Mouse (Mus musculus) neural tube, embryonic 13.5 days (tissue): ENCODE measurements around the gene Tmem86b. TPM values are rescaled to one million over a fixed set of nuclear protein-coding genes. Genes with fewer than 3 reads are reported as not detected.

ENCODE experiments used
- ATAC-seq: fragments of 200-750 bp; cut with Nextera tagmentation; 2 replicates; pipeline ENCODE4 v1.8.0; 2017; ENCODE audit warnings: low read depth, mild to moderate bottlenecking, moderate TSS enrichment, moderate library complexity
- H3K27ac ChIP-seq: fragments of 300-500 bp; sonication (generic); replicated peaks from 2 replicates; pipeline ENCODE4 v1.5.1; 2015; ENCODE audit warnings: moderate library complexity, mild to moderate bottlenecking, inconsistent platforms
- H3K27me3 ChIP-seq: fragments of 300-500 bp; sonication (generic); 2 replicates; pipeline ENCODE4 v1.6.1; 2015; ENCODE audit warnings: mild to moderate bottlenecking, inconsistent platforms
- H3K36me3 ChIP-seq: fragments of 300-500 bp; sonication (generic); 2 replicates; pipeline ENCODE4 v1.6.1; 2015; ENCODE audit warnings: mild to moderate bottlenecking, inconsistent platforms
- H3K4me1 ChIP-seq: fragments of 300-500 bp; sonication (generic); replicated peaks from 2 replicates; pipeline ENCODE4 v1.6.1; 2015; ENCODE audit warnings: inconsistent platforms
- H3K4me2 ChIP-seq: fragments of 300-500 bp; sonication (generic); 2 replicates; pipeline ENCODE4 v1.6.1; 2015; ENCODE audit warnings: inconsistent platforms, mild to moderate bottlenecking, moderate library complexity
- H3K4me3 ChIP-seq: fragments of 300-500 bp; sonication (generic); 2 replicates; pipeline ENCODE4 v1.5.1; 2015; ENCODE audit warnings: mild to moderate bottlenecking, inconsistent platforms
- H3K9ac ChIP-seq: fragments of 300-500 bp; sonication (generic); 2 replicates; pipeline ENCODE4 v1.6.1; 2015; ENCODE audit warnings: moderate library complexity, mild to moderate bottlenecking, inconsistent platforms
- H3K9me3 ChIP-seq: fragments of 300-500 bp; sonication (generic); 2 replicates; pipeline ENCODE4 v1.6.1; 2016; ENCODE audit warnings: inconsistent platforms
- WGBS: fragments of 180-500 bp; shearing (Covaris S2); methylation state at CpG from one replicate; pipeline ENCODE4 v1.1.7; 2015; 5-methylcytosine and 5-hydroxymethylcytosine counted together
- polyA plus RNA-seq: library from polyadenylated mRNA; unstranded; fragments of >200 nt; fragmentation: Nextera tagmentation; extraction: Ambion mirVana; gene quantifications from 2 replicates; pipeline ENCODE4 v1.2.1, GENCODE M21; 2015

Gene Tmem86b
- polyA plus RNA-seq, 1 experiment from 2014 or later = 2.4 TPM

DNA sequence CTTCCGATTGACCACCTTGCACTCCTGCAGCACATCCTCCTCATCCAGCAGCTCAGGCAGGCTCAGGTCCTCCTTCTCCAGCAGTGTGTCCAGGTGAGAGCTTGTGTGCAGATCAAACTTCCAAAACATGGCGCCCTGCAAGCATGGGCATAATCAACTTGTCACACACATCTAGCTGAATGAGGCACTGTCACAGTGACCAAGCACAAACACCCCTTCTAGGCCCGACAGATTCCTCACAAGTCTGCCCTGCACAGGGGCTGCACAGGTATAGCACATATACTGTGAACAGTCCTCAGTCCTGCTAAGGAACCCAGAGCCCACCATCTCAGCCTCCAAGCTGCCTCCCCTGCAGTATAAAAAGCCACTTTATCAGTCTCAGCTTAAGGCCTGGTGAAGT is 15.6 kb upstream of the Tmem86b start:
- Histone ChIP-seq H3K9me3 (no peaks in the 10 kb centered on the region), H3K9ac (no peak overlapping the region), H3K4me1 (0 out of 2 replicates have a peak, but pooled peaks cover 7% of the 10 kb centered on the region), H3K4me2 (no peak overlapping the region), H3K27ac (no peak overlapping the region), H3K27me3 (no peaks in the 10 kb centered on the region), H3K36me3 (peaks cover 59% of the 10 kb centered on the region), H3K4me3 (no peak overlapping the region)
- WGBS = 95% methylated on average over 3 of the region's 3 CpGs
- no peak for ATAC-seq

DNA sequence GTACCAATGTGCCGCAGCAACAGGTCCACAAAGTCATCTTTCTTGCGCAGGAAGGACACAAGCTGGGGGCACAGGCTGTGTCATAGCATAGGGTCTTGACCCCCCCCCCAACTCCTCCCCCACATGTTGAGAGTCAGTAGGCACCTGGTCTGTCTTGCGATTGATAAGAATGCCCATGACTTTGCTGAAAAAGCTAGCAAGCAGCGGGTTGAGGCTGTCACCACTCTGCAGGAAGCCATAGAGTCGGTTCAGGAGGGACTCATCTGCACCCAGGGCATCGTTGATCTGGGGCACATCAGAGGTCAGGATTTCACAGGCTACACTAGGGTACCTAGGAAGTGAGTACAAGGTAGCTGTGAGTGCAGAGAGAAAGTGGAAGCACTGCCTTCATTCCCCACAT is 12.0 kb upstream of the Tmem86b start:
- Histone ChIP-seq H3K36me3 (peaks cover 88% of the 10 kb centered on the region), H3K9ac (no peak overlapping the region), H3K27ac (no peak overlapping the region), H3K4me3 (no peak overlapping the region), H3K27me3 (no peaks in the 10 kb centered on the region), H3K9me3 (no peaks in the 10 kb centered on the region), H3K4me2 (no peak overlapping the region), H3K4me1 (no peaks in the 10 kb centered on the region)
- 93% methylated on average over 6 of the region's 6 CpGs for WGBS
- no peak for ATAC-seq

DNA sequence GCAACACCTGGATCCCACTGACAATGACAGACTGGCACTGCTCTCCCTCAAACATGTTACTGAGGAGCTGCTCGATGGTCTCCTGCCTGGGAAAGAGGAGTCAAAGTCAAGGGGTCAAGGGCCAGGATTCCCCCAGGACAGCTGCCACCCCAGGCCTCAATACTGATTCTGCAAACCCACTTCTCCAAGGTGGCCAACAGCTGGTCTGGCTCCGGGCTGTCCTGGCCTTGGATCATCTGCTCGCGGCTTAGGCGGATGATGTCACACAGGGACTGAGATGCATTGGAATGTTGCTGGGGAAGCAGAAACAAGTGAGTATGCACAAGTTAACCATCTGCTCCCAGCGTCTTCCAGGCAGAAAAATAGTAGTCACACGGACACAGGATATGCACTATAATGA is 10.7 kb upstream of the Tmem86b start:
- WGBS = 92% methylated on average over 7 of the region's 7 CpGs
- Histone ChIP-seq H3K9me3 (no peaks in the 10 kb centered on the region), H3K27me3 (no peaks in the 10 kb centered on the region), H3K36me3 (peaks cover 94% of the 10 kb centered on the region), H3K27ac (no peak overlapping the region), H3K4me3 (no peak overlapping the region), H3K4me1 (no peaks in the 10 kb centered on the region), H3K4me2 (no peak overlapping the region), H3K9ac (no peak overlapping the region)
- no peak for ATAC-seq

DNA sequence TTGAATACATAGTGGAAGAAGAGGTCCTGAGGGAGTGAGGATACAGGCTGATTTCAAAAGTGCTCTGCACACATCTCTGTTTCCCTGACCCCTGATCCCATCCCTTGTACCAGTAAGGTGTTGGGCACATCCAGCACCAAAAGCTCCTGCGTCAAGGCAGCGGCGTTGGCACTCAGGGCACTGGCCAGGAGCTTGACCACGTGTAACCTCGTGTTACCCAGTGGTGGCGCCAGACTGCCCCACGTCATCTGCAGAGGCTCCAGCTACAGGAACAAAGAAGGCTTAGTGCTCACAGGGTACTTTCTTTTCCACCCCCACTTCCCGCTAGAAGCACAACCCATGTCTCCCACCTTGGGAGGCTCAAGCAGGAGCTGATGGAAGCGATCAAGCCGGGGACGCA is 9.9 kb upstream of the Tmem86b start:
- no peak overlapping the region for H3K4me2 ChIP-seq
- no peak overlapping the region for H3K4me3 ChIP-seq
- no peak overlapping the region for H3K27ac ChIP-seq
- no peak for ATAC-seq
- H3K27me3 ChIP-seq = no peaks in the 10 kb centered on the region
- H3K9me3 ChIP-seq = no peaks in the 10 kb centered on the region
- peaks cover 95% of the 10 kb centered on the region for H3K36me3 ChIP-seq
- no peaks in the 10 kb centered on the region for H3K4me1 ChIP-seq
- WGBS = 86% methylated on average over 11 of the region's 11 CpGs
- no peak overlapping the region for H3K9ac ChIP-seq

DNA sequence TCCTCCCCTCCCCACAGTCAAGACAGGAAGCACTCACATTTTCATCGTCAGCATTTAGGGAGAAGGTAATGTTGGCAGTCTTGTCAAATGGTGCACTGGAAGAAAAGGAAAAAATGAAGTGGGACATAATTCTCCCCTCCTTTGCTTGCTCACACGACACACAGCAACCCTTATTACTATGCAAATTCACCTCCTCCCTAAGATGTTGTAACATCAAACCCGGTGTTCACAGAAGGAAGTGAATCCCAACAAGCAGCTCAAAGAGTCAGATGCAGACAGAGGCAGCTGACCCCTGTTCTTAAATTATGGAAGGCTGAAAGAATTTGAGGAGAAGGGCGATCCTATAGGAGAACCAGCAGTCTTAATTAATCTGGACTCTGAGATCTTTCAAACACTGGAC is 5.0 kb upstream of the Tmem86b start:
- H3K27me3 ChIP-seq = no peaks in the 10 kb centered on the region
- no peak overlapping the region for H3K27ac ChIP-seq
- no peaks in the 10 kb centered on the region for H3K4me1 ChIP-seq
- H3K36me3 ChIP-seq = peaks cover 91% of the 10 kb centered on the region
- no peak for ATAC-seq
- no peak overlapping the region for H3K4me2 ChIP-seq
- no peaks in the 10 kb centered on the region for H3K9me3 ChIP-seq
- no peak overlapping the region for H3K9ac ChIP-seq
- H3K4me3 ChIP-seq = no peak overlapping the region
- 94% methylated on average over 4 of the region's 4 CpGs for WGBS

DNA sequence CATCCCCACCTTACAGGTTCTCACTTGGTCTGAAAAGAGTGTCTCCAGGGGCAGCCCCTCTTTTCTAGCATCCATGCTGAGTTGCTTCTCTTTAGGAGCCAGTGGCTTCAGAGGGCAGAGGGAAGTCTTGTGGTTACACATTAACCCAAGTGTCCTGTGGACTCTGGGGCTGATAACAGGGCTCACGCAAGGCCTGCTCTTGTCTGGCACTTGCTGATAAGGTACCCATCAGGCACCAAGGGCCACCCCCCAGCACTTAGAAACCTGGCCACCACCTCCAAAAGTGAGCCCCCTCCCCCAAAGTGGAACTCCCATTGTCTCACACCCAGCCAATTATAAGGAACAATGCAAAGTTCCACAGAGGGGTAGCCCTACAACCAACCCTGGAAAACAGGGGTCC is 1.0 kb downstream of the Tmem86b start:
- Histone ChIP-seq H3K27me3 (no peaks in the 10 kb centered on the region), H3K9me3 (no peaks in the 10 kb centered on the region), H3K27ac (no peak overlapping the region), H3K4me3 (no peak overlapping the region), H3K9ac (no peak overlapping the region), H3K4me2 (no peak overlapping the region), H3K4me1 (no peaks in the 10 kb centered on the region), H3K36me3 (peaks cover 70% of the 10 kb centered on the region)
- ATAC-seq = no peak
- WGBS = 52% methylated on average over 1 of the region's 1 CpGs

DNA sequence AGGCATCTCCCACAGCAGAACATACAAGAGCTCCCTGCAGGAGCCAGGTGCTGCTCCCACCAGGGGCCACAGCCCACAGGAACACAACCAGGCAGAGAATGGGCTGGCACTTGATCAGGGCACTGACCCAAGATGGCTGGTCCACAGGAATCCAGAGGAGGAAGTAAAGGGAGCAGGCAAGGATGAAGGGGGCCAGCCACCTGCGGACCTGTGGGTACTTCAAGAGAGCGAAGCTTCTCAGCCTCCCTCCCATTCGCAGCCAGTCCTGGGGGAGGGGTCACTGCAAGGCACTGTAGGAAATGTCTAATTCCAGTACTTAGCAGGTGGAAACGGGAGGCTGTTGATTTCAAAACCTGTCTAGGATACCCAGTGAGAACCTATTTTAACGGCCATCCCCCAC is 1.6 kb downstream of the Tmem86b start:
- no peaks in the 10 kb centered on the region for H3K27me3 ChIP-seq
- WGBS = 86% methylated on average over 5 of the region's 5 CpGs
- H3K4me2 ChIP-seq = no peak overlapping the region
- no peak overlapping the region for H3K9ac ChIP-seq
- H3K4me3 ChIP-seq = no peak overlapping the region
- no peaks in the 10 kb centered on the region for H3K9me3 ChIP-seq
- peaks cover 65% of the 10 kb centered on the region for H3K36me3 ChIP-seq
- no peak for ATAC-seq
- H3K4me1 ChIP-seq = no peaks in the 10 kb centered on the region
- no peak overlapping the region for H3K27ac ChIP-seq

DNA sequence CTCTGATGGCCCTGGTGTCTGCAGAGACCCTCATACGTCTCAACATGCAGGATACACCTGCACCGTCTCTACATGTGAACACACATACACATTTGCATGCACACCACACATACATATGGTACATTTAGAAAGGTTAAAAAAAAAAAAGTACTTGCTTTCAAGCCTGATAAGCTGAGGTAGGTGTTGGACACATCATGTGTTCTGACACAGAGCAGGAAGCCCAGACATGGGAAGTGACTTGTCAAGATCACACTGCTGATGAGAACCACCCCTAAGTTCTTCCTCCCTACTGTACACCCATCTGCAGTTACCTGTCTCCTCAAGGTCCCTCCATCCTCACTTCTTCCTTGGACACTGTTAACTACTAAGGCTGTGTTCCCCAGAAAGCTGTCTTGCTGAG is 5.3 kb downstream of the Tmem86b start:
- peaks cover 31% of the 10 kb centered on the region for H3K36me3 ChIP-seq
- H3K4me2 ChIP-seq = no peak overlapping the region
- no peak overlapping the region for H3K4me3 ChIP-seq
- no peaks in the 10 kb centered on the region for H3K27me3 ChIP-seq
- H3K9ac ChIP-seq = no peak overlapping the region
- H3K4me1 ChIP-seq = no peaks in the 10 kb centered on the region
- 92% methylated on average over 2 of the region's 2 CpGs for WGBS
- no peak overlapping the region for H3K27ac ChIP-seq
- ATAC-seq = no peak
- no peaks in the 10 kb centered on the region for H3K9me3 ChIP-seq

DNA sequence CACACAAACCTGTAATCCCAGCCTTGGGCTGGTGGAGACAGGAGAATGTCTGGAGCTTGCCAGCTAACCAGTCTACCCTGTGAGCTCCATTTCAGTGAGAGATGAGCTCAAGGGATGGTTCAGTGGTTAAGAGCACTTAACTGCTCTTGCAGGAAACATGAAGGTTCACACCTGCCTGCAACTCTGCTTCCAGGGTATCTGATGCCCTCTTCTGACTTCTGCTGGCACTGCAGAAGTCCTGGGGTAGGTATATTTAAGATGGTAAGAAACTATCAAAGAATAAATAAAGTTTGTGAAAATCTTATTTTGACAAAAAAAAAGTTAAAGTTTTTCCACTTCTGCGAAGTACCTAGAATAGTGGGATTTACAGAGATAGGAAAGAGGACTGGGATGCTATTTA is 6.9 kb downstream of the Tmem86b start:
- no peak; the same call in 1 of the 2 replicates for ATAC-seq
- Histone ChIP-seq H3K27me3 (no peaks in the 10 kb centered on the region), H3K4me1 (no peaks in the 10 kb centered on the region), H3K4me3 (no peak overlapping the region), H3K9me3 (no peaks in the 10 kb centered on the region), H3K4me2 (no peak overlapping the region), H3K9ac (no peak overlapping the region), H3K36me3 (peaks cover 15% of the 10 kb centered on the region), H3K27ac (no peak overlapping the region)
- WGBS = 31% methylated on average over 1 of the region's 1 CpGs

DNA sequence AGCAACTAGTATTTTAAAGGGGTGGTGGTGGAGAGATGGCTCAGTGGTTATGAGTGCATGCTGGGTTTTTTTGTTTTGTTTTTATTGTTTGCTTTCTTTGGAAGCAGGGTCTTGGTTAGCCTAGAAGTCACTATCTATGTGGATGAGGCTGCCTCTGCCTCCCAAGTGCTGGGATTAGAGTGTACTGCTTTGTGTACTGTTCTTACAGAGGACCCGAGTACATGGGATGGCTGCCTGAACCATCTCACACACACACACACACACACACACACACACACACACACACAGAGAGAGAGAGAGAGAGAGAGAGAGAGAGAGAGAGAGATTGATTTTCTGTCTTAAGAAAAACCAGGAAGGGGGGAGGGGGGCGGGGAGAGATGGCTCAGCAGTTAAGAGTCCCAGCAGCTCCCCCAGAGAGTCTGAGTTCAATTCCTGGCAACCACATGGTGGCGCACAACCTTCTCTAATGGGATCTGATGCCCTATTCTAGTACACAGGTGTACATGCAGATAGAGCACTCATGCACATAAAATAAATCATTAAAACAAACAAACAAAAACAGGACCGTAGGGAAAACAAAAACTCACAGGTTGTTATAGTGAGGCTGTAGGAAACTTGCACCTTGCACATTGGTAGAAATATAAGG is 7.6 kb downstream of the Tmem86b start:
- ATAC-seq = peak; percentile 71; the same call in 1 of the 2 replicates
- no peak overlapping the region for H3K9ac ChIP-seq
- peaks cover 9% of the 10 kb centered on the region for H3K36me3 ChIP-seq
- 29% methylated on average over 4 of the region's 4 CpGs for WGBS
- H3K4me1 ChIP-seq = no peaks in the 10 kb centered on the region
- no peak overlapping the region for H3K4me3 ChIP-seq
- H3K27me3 ChIP-seq = no peaks in the 10 kb centered on the region
- no peaks in the 10 kb centered on the region for H3K9me3 ChIP-seq
- H3K4me2 ChIP-seq = no peak overlapping the region
- H3K27ac ChIP-seq = no peak overlapping the region

DNA sequence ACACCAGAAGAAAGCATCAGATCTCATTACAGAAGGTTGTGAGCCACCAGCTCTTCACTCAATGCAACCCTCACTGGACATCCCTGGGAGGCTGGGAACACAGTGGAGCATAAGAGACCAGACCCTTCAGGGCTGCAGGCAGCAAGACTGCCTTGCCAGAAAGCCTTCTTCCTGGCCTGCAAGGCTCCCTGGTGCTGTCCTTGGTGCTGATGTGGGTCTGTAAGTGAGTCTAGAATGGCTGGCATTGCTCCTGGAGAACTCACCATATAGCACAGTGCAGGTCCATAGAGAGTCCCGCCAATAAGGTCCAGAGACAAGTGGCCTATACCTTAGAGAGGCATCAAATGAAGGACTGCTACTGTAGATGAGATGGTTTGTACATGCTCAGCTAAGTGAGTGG is 11.2 kb downstream of the Tmem86b start:
- Histone ChIP-seq H3K4me3 (no peak overlapping the region), H3K9me3 (no peaks in the 10 kb centered on the region), H3K27ac (no peak overlapping the region), H3K9ac (no peak overlapping the region), H3K4me2 (no peak overlapping the region), H3K4me1 (no peaks in the 10 kb centered on the region), H3K36me3 (no peaks in the 10 kb centered on the region), H3K27me3 (no peaks in the 10 kb centered on the region)
- no peak for ATAC-seq
- WGBS = 35% methylated on average over 1 of the region's 1 CpGs

DNA sequence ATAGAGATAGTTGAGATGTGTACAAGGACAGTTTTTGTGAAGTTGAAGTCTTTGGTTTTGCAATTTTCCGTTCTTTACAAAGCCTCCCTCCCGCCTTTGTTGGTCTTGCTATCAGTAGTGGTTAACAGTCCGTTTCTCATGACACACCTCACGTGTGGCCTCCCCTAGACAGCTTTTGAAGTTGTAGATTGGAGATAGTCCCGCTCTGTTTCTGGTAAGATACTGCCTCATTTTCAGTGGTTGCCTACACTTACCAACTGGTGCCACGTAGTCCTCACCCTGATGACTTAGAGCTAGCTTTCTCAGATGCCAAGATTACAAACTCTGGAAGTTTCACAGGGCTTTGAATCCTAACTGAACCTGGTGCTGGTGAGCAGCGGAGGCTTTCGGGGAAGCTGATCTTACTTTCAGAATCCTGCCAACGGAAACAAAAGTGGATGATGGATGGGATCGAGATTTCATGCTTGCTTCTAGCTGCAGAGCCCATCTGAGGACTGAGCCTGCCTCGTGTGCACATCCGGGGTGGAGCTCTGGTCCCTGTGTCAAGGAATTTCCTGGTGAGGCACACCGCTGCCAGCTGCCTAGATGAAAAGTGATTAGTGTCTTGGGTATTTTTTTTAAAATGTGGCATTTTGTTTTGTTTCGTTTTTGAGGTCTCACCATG is 17.4 kb downstream of the Tmem86b start:
- WGBS = 76% methylated on average over 14 of the region's 14 CpGs
- Histone ChIP-seq H3K9ac (no peak overlapping the region), H3K9me3 (no peaks in the 10 kb centered on the region), H3K27me3 (no peaks in the 10 kb centered on the region), H3K4me2 (no peak overlapping the region), H3K4me1 (no peaks in the 10 kb centered on the region), H3K36me3 (no peaks in the 10 kb centered on the region), H3K4me3 (no peak overlapping the region), H3K27ac (no peak overlapping the region)
- ATAC-seq = no peak

DNA sequence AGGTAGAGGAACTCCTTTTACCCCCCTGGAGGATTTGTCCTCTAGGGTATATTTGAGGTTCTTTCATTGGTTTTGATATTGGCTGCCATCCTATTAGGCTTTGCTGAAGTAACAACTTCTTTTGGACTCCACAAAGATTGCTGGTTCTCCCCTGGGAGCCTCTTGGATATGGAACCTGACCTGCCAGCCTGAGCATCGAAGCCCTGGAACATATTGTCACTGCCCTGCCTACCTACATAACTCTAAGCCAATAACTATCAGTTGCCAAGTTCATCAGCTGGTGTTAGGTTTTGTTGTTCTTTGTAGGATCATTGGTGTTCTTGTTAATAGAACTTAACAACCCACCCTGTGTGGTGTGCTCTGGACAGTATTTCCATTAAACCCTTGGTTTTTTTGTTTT is 18.3 kb downstream of the Tmem86b start:
- Histone ChIP-seq H3K4me2 (no peak overlapping the region), H3K4me3 (no peak overlapping the region), H3K27me3 (no peaks in the 10 kb centered on the region), H3K27ac (no peak overlapping the region), H3K9me3 (no peaks in the 10 kb centered on the region), H3K4me1 (no peaks in the 10 kb centered on the region), H3K36me3 (no peaks in the 10 kb centered on the region), H3K9ac (no peak overlapping the region)
- ATAC-seq = no peak
- WGBS = 80% methylated on average over 1 of the region's 1 CpGs
